Mouse (Mus musculus) cortical plate, adult 2 months (tissue): ENCODE measurements around the gene Zdhhc14. TPM values are rescaled to one million over a fixed set of nuclear protein-coding genes. Genes with fewer than 3 reads are reported as not detected.

Source experiments
- H3K27ac ChIP-seq: fragments of 200-500 bp; 2 replicates; pipeline ENCODE4 v1.5.1; 2012; ENCODE audit warnings: low read length, control low read depth, inconsistent platforms; ENCODE audit not compliant: insufficient read depth
- H3K4me1 ChIP-seq: fragments of 200-500 bp; 2 replicates; pipeline ENCODE4 v1.6.1; 2011; ENCODE audit warnings: low read length; ENCODE audit not compliant: control insufficient read depth, insufficient read depth
- H3K4me3 ChIP-seq: fragments of 200-500 bp; 2 replicates; pipeline ENCODE4 v1.5.1; 2011; ENCODE audit warnings: mild to moderate bottlenecking, low read length, control low read depth; ENCODE audit not compliant: insufficient read depth
- CTCF ChIP-seq: fragments of 200-500 bp; IDR thresholded peaks from 2 replicates; pipeline ENCODE4 v1.5.1; 2011; ENCODE audit warnings: mild to moderate bottlenecking, control low read depth, low read length; ENCODE audit not compliant: insufficient read depth; ENCODE audit errors: extremely low read depth
- POLR2A ChIP-seq: fragments of 200-500 bp; IDR thresholded peaks from 2 replicates; pipeline ENCODE4 v1.6.1; 2011; ENCODE audit warnings: mild to moderate bottlenecking, low read length, control low read depth; ENCODE audit not compliant: insufficient read depth; ENCODE audit errors: extremely low read depth
- polyA plus RNA-seq: library from polyadenylated mRNA; depleted of rRNA; stranded (reverse); fragments of >200 nt; gene quantifications from 2 replicates; pipeline ENCODE4 v1.2.3, GENCODE M21; 2012

The Zdhhc14 gene
- polyA plus RNA-seq, 1 experiment, result 15.1 TPM

DNA sequence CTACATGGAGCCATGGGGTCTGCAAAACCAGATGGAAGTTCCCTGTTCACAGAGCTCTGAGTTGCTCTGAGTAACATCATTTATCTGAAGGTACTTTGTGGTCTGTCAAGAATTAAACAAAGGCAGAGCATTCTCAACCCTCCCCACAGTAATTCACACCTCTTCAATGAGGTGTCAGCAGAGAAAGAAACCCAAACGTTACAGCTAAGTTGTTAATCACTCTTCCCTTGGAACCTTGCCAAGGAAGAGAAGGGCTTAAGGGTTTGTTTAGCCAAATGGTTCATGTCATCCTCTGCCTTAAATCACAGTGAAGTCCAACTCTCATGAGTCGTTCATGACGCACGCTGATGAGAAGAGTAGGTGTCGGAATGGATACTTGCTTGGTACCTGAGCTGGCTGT is 75.6 kb downstream of the Zdhhc14 start:
- Histone ChIP-seq H3K27ac (no peak overlapping the region), H3K4me3 (no peak overlapping the region), H3K4me1 (peaks cover 12% of the 10 kb centered on the region)
- no peak for TF ChIP-seq POLR2A
- TF ChIP-seq CTCF, result no peak

DNA sequence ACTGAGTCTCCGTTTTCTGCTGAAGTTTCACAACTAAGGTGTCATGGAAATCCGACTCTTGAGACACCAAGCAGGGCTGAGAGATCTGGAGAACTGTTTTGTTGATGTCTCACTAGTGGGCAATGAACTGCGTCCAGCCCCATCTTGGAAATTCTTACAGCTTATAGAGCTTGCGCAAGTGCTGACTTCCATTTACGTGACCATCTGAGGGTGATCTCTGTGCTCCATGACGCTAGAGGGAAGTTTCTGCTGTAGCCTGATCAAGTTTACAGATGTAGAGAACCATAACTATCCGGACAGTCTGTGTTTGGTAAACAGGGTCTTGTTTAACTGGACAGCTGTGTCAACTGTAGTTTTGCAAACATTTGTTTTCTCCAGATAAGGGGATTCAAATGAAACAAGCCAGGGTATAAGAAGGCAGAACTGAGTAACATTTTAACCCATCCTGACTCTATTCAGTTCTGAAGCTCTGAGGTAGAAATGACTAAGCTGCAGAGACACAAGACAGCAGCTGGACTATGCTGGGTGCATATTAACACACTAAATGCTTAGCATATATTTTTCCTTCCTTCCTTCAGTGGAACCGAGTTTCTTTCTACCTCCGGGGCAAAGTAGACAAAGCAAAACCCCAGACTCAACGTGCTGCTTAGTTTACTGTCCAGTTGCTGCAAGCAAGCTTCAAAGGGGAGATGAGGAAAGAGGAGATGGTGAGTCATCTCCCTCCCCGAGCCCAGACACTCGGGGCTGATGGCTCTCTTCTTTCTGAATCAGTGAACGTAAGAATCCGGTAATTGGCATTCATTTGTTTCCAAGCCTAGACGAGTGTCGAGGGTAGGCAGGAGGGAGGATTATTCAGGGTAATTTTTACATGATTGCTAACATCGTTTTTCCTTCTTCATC is 77.0 kb downstream of the Zdhhc14 start:
- no peak overlapping the region for H3K27ac ChIP-seq
- H3K4me1 ChIP-seq, result peaks cover 13% of the 10 kb centered on the region

DNA sequence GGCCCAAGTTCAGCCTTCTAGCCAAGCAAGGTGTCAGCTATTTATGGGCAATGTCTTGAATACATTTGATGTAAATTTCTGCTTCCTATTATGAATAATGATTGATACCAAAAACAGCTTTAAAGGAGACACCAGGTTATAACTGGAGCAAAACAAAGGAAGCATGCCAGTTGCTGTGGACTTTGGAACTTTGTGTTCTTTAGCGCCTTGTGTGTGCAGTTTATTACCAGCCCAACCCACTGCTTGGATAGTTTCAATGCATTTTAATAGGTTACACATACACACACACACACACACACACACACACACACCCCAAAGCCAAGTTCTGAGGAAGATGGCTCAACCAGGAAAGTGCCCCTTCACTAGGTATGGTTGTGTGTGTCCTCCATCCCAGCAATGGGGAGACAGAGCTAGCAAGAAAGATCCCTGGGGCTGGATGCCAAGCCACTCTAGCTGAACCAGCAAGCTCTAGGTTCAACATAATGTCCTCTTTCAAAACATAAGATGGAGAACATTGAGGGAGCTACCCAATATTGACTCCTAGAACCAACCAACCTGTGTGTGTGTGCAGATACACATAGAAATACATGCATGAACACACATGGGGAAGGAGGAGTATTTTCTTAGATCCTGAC is 79.9 kb downstream of the Zdhhc14 start:
- H3K27ac ChIP-seq, result no peak overlapping the region
- H3K4me3 ChIP-seq, result no peak overlapping the region
- no peak for TF ChIP-seq CTCF
- TF ChIP-seq POLR2A, result no peak

More for the DNA sequence above, 77.0 kb downstream of the Zdhhc14 start:
- H3K4me3 ChIP-seq, result no peak overlapping the region
- TF ChIP-seq POLR2A, result no peak

DNA sequence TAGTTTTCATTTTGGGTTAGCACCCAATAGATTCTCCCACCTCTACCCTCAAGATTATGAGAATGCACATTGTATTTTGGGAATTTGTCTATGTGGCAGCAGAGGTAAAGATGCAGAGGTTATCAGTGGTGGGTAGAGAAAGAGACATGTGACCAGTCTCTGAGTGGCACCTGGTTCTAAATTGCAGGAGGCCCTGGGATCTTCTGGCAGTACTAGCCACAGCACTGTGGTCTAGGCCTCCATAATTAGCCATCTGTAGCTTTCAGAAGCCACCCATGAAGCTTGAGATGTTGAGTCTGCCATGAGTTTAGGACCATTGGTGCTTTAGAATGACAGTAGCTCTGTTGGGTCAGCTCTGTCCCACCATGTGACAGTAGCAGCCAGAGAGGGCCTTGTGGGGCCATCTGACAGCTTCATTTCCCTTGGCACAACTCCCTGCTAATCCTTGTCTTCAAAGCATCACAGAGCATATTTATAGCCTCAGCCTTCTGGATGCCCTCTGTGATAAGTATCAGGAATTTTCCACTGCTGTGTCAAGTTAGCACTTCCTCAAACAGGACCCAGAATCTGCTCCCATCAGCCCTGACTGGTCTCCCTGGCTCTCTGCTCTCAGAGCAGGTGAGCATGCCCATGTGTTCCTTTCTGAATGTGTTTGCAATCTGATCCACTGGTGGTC is 80.5 kb downstream of the Zdhhc14 start:
- H3K4me3 ChIP-seq, result no peak overlapping the region
- no peak for TF ChIP-seq CTCF
- TF ChIP-seq POLR2A, result no peak
- peak overlapping the region; percentile 79 for H3K27ac ChIP-seq

More for the DNA sequence above, 79.9 kb downstream of the Zdhhc14 start:
- peaks cover 14% of the 10 kb centered on the region for H3K4me1 ChIP-seq

DNA sequence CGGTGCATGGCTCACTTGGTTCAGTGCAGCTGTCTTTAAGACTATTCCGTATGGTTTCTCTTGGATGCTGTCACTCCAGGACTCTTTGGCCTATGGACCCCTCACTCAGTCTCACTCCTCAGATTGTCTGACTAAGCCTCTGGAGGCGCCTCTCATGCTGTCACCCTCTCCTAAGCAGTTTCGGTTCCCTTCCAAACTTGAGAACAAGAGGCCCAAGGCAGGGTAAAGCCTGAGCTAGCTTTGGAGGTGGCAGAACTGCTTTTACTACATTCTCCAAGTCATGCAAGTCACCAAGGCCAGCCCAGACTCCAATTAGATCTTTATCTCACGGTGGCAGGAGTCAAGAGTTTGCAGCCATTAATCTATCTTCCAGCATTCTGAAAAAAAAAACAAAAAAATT is 82.3 kb downstream of the Zdhhc14 start:
- no peak for TF ChIP-seq POLR2A
- TF ChIP-seq CTCF, result no peak
- H3K4me3 ChIP-seq, result no peak overlapping the region
- H3K27ac ChIP-seq, result no peak overlapping the region
- peaks cover 11% of the 10 kb centered on the region for H3K4me1 ChIP-seq

More for the DNA sequence above, 80.5 kb downstream of the Zdhhc14 start:
- peaks cover 14% of the 10 kb centered on the region for H3K4me1 ChIP-seq

GRCm38 (mm10) chr17:5575518-5575917 is 83.2 kb downstream of the Zdhhc14 start:
- no peak overlapping the region for H3K4me3 ChIP-seq
- TF ChIP-seq POLR2A, result no peak
- TF ChIP-seq CTCF, result no peak
- H3K4me1 ChIP-seq, result peaks cover 11% of the 10 kb centered on the region
- H3K27ac ChIP-seq, result no peak overlapping the region

GRCm38 (mm10) chr17:5582232-5582631 is 89.9 kb downstream of the Zdhhc14 start:
- H3K27ac ChIP-seq, result no peak overlapping the region
- H3K4me1 ChIP-seq, result 0 out of 2 replicates have a peak, but pooled peaks cover 2% of the 10 kb centered on the region
- no peak overlapping the region for H3K4me3 ChIP-seq
- TF ChIP-seq CTCF (no peak), POLR2A (no peak)

DNA sequence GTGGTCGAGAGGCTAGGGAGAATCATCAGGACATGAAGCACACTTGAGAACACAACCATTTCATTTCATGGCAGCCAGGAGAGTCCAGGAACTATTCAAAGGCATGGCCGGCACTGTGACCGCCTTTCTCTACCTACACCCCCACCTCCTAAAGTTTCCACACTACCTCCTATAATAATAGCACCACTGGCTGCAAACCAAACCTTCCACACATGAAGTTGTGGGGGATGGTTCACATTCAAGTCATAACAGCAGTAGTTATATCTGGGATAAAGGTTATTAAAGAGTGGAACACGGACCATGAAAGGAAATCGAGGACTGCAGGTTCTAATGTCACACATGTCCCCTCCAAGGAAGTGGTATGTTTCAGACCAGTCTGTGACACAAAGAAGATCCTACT is 90.6 kb downstream of the Zdhhc14 start:
- no peak overlapping the region for H3K4me3 ChIP-seq
- no peak overlapping the region for H3K27ac ChIP-seq
- TF ChIP-seq CTCF (no peak), POLR2A (no peak)
- 0 out of 2 replicates have a peak, but pooled peaks cover 2% of the 10 kb centered on the region for H3K4me1 ChIP-seq

GRCm38 (mm10) chr17:5583472-5584145 is 91.3 kb downstream of the Zdhhc14 start:
- TF ChIP-seq CTCF, result no peak
- no peak for TF ChIP-seq POLR2A
- H3K27ac ChIP-seq, result no peak overlapping the region
- H3K4me1 ChIP-seq, result peaks cover 2% of the 10 kb centered on the region; the same call in 1 of the 2 replicates
- no peak overlapping the region for H3K4me3 ChIP-seq
